Mouse (Mus musculus) G1E (cell line): ENCODE measurements around the gene Ncaph2. TPM values are rescaled to one million over a fixed set of nuclear protein-coding genes. Genes with fewer than 3 reads are reported as not detected.

Experiments
- ATAC-seq: 2 replicates; pipeline ENCODE4 v1.8.0; 2016; ENCODE audit warnings: mild to moderate bottlenecking; ENCODE audit not compliant: insufficient number of reproducible peaks, poor library complexity, low FRiP score, severe bottlenecking; ENCODE audit errors: extremely low read depth
- DNase-seq: peaks from one replicate; pipeline ENCODE4 v3.0.0; 2012; ENCODE audit warnings: low spot score
- H3K27me3 ChIP-seq: 2 replicates; pipeline ENCODE4 v1.6.1; 2012; ENCODE audit warnings: mild to moderate bottlenecking, low read length, inconsistent platforms; ENCODE audit not compliant: insufficient read depth
- H3K36me3 ChIP-seq: replicated peaks from 2 replicates; pipeline ENCODE3; 2012; ENCODE audit warnings: mild to moderate bottlenecking, inconsistent platforms
- H3K4me1 ChIP-seq: 2 replicates; pipeline ENCODE4 v1.6.1; 2012; ENCODE audit warnings: low read depth, low read length, inconsistent platforms, mixed read lengths; ENCODE audit not compliant: insufficient read depth
- H3K4me3 ChIP-seq: 2 replicates; pipeline ENCODE4 v1.5.1; 2012; ENCODE audit warnings: low read depth, mild to moderate bottlenecking, inconsistent platforms, low read length, moderate library complexity, mixed read lengths
- H3K9me3 ChIP-seq: replicated peaks from 2 replicates; pipeline ENCODE4 v1.6.1; 2012; ENCODE audit warnings: inconsistent platforms
- CTCF ChIP-seq: IDR thresholded peaks from 2 replicates; pipeline ENCODE4 v1.5.1; 2012; ENCODE audit warnings: low read depth, low read length, inconsistent platforms, mixed read lengths
- GATA1 ChIP-seq: IDR thresholded peaks from 2 replicates; pipeline ENCODE4 v1.6.1; 2012; ENCODE audit warnings: borderline replicate concordance, low read length, inconsistent platforms, mixed read lengths
- GATA2 ChIP-seq: IDR thresholded peaks from 2 replicates; pipeline ENCODE4 v1.6.1; 2012; ENCODE audit warnings: low read depth, low read length, inconsistent platforms, borderline replicate concordance
- POLR2AphosphoS5 ChIP-seq: IDR thresholded peaks from 2 replicates; pipeline ENCODE4 v1.6.1; 2012; ENCODE audit warnings: low read depth, low read length, inconsistent platforms; ENCODE audit not compliant: insufficient replicate concordance
- TAL1 ChIP-seq: conservative IDR thresholded peaks from 2 replicates; pipeline ENCODE4 v1.6.1; 2012; ENCODE audit warnings: low read depth, low read length, inconsistent platforms, mixed read lengths
- polyA plus RNA-seq: library from polyadenylated mRNA; stranded (reverse); fragments of >175 nt; gene quantifications from 2 replicates; pipeline ENCODE4 v1.2.3, GENCODE M21; 2012
- total RNA-seq, 2 experiments: library from RNA; stranded (forward) in 1 of 2; stranded (reverse) in 1 of 2; fragments of 200-1000 nt in 1 of 2; fragments of >200 nt in 1 of 2; fragmentation: Nextera tagmentation in 1 of 2; gene quantifications; 2 replicates each; pipeline ENCODE4 v1.2.3; 2014 to 2017

Gene Ncaph2
- total and polyA plus RNA-seq, 3 experiments = 78.1 to 147 (median 130) TPM

GRCm38 (mm10) chr15:89404831-89405623 lies 49.5 kb downstream of the Ncaph2 start:
- ATAC-seq (no peak), DNase-seq (no peak)
- Histone ChIP-seq H3K4me1 (peaks cover 2% of the 10 kb centered on the region; the same call in 1 of the 2 replicates), H3K4me3 (no peak overlapping the region), H3K36me3 (no peaks in the 10 kb centered on the region), H3K27me3 (peaks cover 3% of the 10 kb centered on the region; the same call in 1 of the 2 replicates), H3K9me3 (peaks cover 3% of the 10 kb centered on the region)
- TF ChIP-seq CTCF (no peak), GATA2 (no peak), POLR2AphosphoS5 (no peak), TAL1 (no peak)

- TF ChIP-seq GATA2 (no peak), TAL1 (no peak), POLR2AphosphoS5 (no peak), GATA1 (no peak), CTCF (no peak)
These were observed 51.2 kb downstream of the Ncaph2 start for GRCm38 (mm10) chr15:89406691-89407090.

GRCm38 (mm10) chr15:89410118-89410517 lies 54.6 kb downstream of the Ncaph2 start, which contains the start of gene Syce3:
TSS of gene Syce3 (minus strand) at chr15:89410503.
- no peak for TF ChIP-seq TAL1
- no peak for TF ChIP-seq GATA1
- TF ChIP-seq GATA2 = no peak
- TF ChIP-seq POLR2AphosphoS5 = no peak
- no peak for TF ChIP-seq CTCF
- H3K36me3 ChIP-seq = peaks cover 1% of the 10 kb centered on the region
- DNase-seq (no peak), ATAC-seq (no peak)
- no peak within 1 kb of the TSS for H3K4me3 ChIP-seq
- peaks cover 10% of the 10 kb centered on the region; the same call in 1 of the 2 replicates for H3K27me3 ChIP-seq
- H3K4me1 ChIP-seq = no peaks in the 10 kb centered on the region
- peaks cover 4% of the 10 kb centered on the region for H3K9me3 ChIP-seq

More at GRCm38 (mm10) chr15:89406691-89407090, 51.2 kb downstream of the Ncaph2 start:
- peaks cover 10% of the 10 kb centered on the region; the same call in 1 of the 2 replicates for H3K27me3 ChIP-seq
- peaks cover 4% of the 10 kb centered on the region for H3K9me3 ChIP-seq
- no peak overlapping the region for H3K4me3 ChIP-seq
- no peak for DNase-seq
- no peaks in the 10 kb centered on the region for H3K4me1 ChIP-seq
- no peaks in the 10 kb centered on the region for H3K36me3 ChIP-seq
- no peak for ATAC-seq

- H3K36me3 ChIP-seq = peaks cover 47% of the 10 kb centered on the region
- ATAC-seq (no peak), DNase-seq (no peak)
- H3K27me3 ChIP-seq = peaks cover 4% of the 10 kb centered on the region; the same call in 1 of the 2 replicates
- TF ChIP-seq CTCF (no peak), GATA2 (no peak), TAL1 (no peak), POLR2AphosphoS5 (no peak), GATA1 (no peak)
- H3K4me3 ChIP-seq = no peak overlapping the region
- H3K9me3 ChIP-seq = no peaks in the 10 kb centered on the region
- H3K4me1 ChIP-seq = no peaks in the 10 kb centered on the region
These were observed 59.8 kb downstream of the Ncaph2 start for GRCm38 (mm10) chr15:89415282-89415681.

GRCm38 (mm10) chr15:89421938-89422337 lies 66.4 kb downstream of the Ncaph2 start:
- H3K4me1 ChIP-seq = no peaks in the 10 kb centered on the region; the same call in none of the 2 replicates
- no peak for TF ChIP-seq GATA2
- no peak for TF ChIP-seq CTCF
- no peak for TF ChIP-seq TAL1
- no peak for TF ChIP-seq GATA1
- no peak for TF ChIP-seq POLR2AphosphoS5
- H3K4me3 ChIP-seq = no peak overlapping the region
- ATAC-seq (no peak), DNase-seq (no peak)
- H3K27me3 ChIP-seq = no peaks in the 10 kb centered on the region
- H3K36me3 ChIP-seq = peaks cover 96% of the 10 kb centered on the region
- H3K9me3 ChIP-seq = no peaks in the 10 kb centered on the region

Other genes starting within 250 kb of the Ncaph2 start
Only the 20 nearest of the 25 such genes appear.
- not detected in 2 replicates for gene Mapk11, start 206.1 kb upstream of the Ncaph2 start, total RNA-seq (2014; fragmentation: Nextera tagmentation)
- gene Mapk11, start 206.1 kb upstream of the Ncaph2 start, total RNA-seq (2017) = 0.38 and 0.46 TPM in 2 replicates
- 0.07 TPM in 1 of 2 replicates, not detected in the other for gene Mapk11, start 206.1 kb upstream of the Ncaph2 start, polyA plus RNA-seq
- gene Plxnb2, start 174.9 kb upstream of the Ncaph2 start, total RNA-seq (2014; fragmentation: Nextera tagmentation) = 9.9 and 10.6 TPM in 2 replicates
- gene Plxnb2, start 174.9 kb upstream of the Ncaph2 start, total RNA-seq (2017) = 1.8 and 3.1 TPM in 2 replicates
- 15.5 and 17.6 TPM in 2 replicates for gene Plxnb2, start 174.9 kb upstream of the Ncaph2 start, polyA plus RNA-seq
- gene Dennd6b, start 159.2 kb upstream of the Ncaph2 start, total RNA-seq (2014; fragmentation: Nextera tagmentation) = 3.5 and 4.0 TPM in 2 replicates
- gene Dennd6b, start 159.2 kb upstream of the Ncaph2 start, total RNA-seq (2017) = 1.8 and 2.3 TPM in 2 replicates
- 7.3 and 7.6 TPM in 2 replicates for gene Dennd6b, start 159.2 kb upstream of the Ncaph2 start, polyA plus RNA-seq
- gene Ppp6r2, start 144.2 kb upstream of the Ncaph2 start, total RNA-seq (2014; fragmentation: Nextera tagmentation) = 47.6 and 65.5 TPM in 2 replicates
- 34.9 and 104 TPM in 2 replicates for gene Ppp6r2, start 144.2 kb upstream of the Ncaph2 start, total RNA-seq (2017)
- gene Ppp6r2, start 144.2 kb upstream of the Ncaph2 start, polyA plus RNA-seq = 105 and 107 TPM in 2 replicates
- gene Sbf1, start 40.4 kb upstream of the Ncaph2 start, total RNA-seq (2014; fragmentation: Nextera tagmentation) = 100 and 128 TPM in 2 replicates
- gene Sbf1, start 40.4 kb upstream of the Ncaph2 start, total RNA-seq (2017) = 40.5 and 42.5 TPM in 2 replicates
- gene Sbf1, start 40.4 kb upstream of the Ncaph2 start, polyA plus RNA-seq = 104 and 145 TPM in 2 replicates
- gene Adm2, start 33.0 kb upstream of the Ncaph2 start, total RNA-seq (2014; fragmentation: Nextera tagmentation) = not detected in 2 replicates
- gene Adm2, start 33.0 kb upstream of the Ncaph2 start, total RNA-seq (2017) = not detected in 2 replicates
- gene Adm2, start 33.0 kb upstream of the Ncaph2 start, polyA plus RNA-seq = 0.11 and 0.12 TPM in 2 replicates
- gene Miox, start 21.3 kb upstream of the Ncaph2 start, total RNA-seq (2014; fragmentation: Nextera tagmentation) = not detected in 2 replicates
- 0.11 and 0.12 TPM in 2 replicates for gene Miox, start 21.3 kb upstream of the Ncaph2 start, total RNA-seq (2017)
- not detected in 2 replicates for gene Miox, start 21.3 kb upstream of the Ncaph2 start, polyA plus RNA-seq
- 42.7 and 76.3 TPM in 2 replicates for gene Lmf2, start 60 bp upstream of the Ncaph2 start, total RNA-seq (2014; fragmentation: Nextera tagmentation)
- gene Lmf2, start 60 bp upstream of the Ncaph2 start, total RNA-seq (2017) = 13.7 and 15.3 TPM in 2 replicates
- gene Lmf2, start 60 bp upstream of the Ncaph2 start, polyA plus RNA-seq = 116 and 125 TPM in 2 replicates
- gene Sco2, start 18.1 kb downstream of the Ncaph2 start, total RNA-seq (2014; fragmentation: Nextera tagmentation) = 9.5 and 15.0 TPM in 2 replicates
- gene Sco2, start 18.1 kb downstream of the Ncaph2 start, total RNA-seq (2017) = 26.2 and 27.8 TPM in 2 replicates
- gene Sco2, start 18.1 kb downstream of the Ncaph2 start, polyA plus RNA-seq = 62.3 and 64.6 TPM in 2 replicates
- gene Tymp, start 21.3 kb downstream of the Ncaph2 start, total RNA-seq (2014; fragmentation: Nextera tagmentation) = not detected in 2 replicates
- 0.27 and 0.35 TPM in 2 replicates for gene Tymp, start 21.3 kb downstream of the Ncaph2 start, total RNA-seq (2017)
- 0.61 and 0.69 TPM in 2 replicates for gene Tymp, start 21.3 kb downstream of the Ncaph2 start, polyA plus RNA-seq
- not detected in 2 replicates for gene Odf3b, start 23.6 kb downstream of the Ncaph2 start, total RNA-seq (2014; fragmentation: Nextera tagmentation)
- not detected in 2 replicates for gene Odf3b, start 23.6 kb downstream of the Ncaph2 start, total RNA-seq (2017)
- gene Odf3b, start 23.6 kb downstream of the Ncaph2 start, polyA plus RNA-seq = not detected in 2 replicates
- not detected in 2 replicates for gene Klhdc7b, start 29.2 kb downstream of the Ncaph2 start, total RNA-seq (2014; fragmentation: Nextera tagmentation)
- 0.05 TPM in 1 of 2 replicates, not detected in the other for gene Klhdc7b, start 29.2 kb downstream of the Ncaph2 start, total RNA-seq (2017)
- not detected in 2 replicates for gene Klhdc7b, start 29.2 kb downstream of the Ncaph2 start, polyA plus RNA-seq
- not detected in 2 replicates for gene Syce3, start 54.8 kb downstream of the Ncaph2 start, total RNA-seq (2014; fragmentation: Nextera tagmentation)
- not detected in 2 replicates for gene Syce3, start 54.8 kb downstream of the Ncaph2 start, total RNA-seq (2017)
- gene Syce3, start 54.8 kb downstream of the Ncaph2 start, polyA plus RNA-seq = not detected in 2 replicates
- gene Cpt1b, start 70.1 kb downstream of the Ncaph2 start, total RNA-seq (2014; fragmentation: Nextera tagmentation) = 3.7 and 7.7 TPM in 2 replicates
- 2.1 and 2.6 TPM in 2 replicates for gene Cpt1b, start 70.1 kb downstream of the Ncaph2 start, total RNA-seq (2017)
- 0.77 and 0.88 TPM in 2 replicates for gene Cpt1b, start 70.1 kb downstream of the Ncaph2 start, polyA plus RNA-seq
- gene C730034F03Rik, start 73.9 kb downstream of the Ncaph2 start, total RNA-seq (2014; fragmentation: Nextera tagmentation) = 4.9 and 7.4 TPM in 2 replicates
- gene C730034F03Rik, start 73.9 kb downstream of the Ncaph2 start, total RNA-seq (2017) = 2.6 and 4.9 TPM in 2 replicates
- gene C730034F03Rik, start 73.9 kb downstream of the Ncaph2 start, polyA plus RNA-seq = 0.24 and 0.25 TPM in 2 replicates
- not detected in 2 replicates for gene Gm44502, start 74.0 kb downstream of the Ncaph2 start, total RNA-seq (2014; fragmentation: Nextera tagmentation)
- 0.12 and 0.71 TPM in 2 replicates for gene Gm44502, start 74.0 kb downstream of the Ncaph2 start, total RNA-seq (2017)
- gene Gm44502, start 74.0 kb downstream of the Ncaph2 start, polyA plus RNA-seq = 0.93 and 1.3 TPM in 2 replicates
- gene Chkb, start 74.2 kb downstream of the Ncaph2 start, total RNA-seq (2014; fragmentation: Nextera tagmentation) = 19.3 and 32.8 TPM in 2 replicates
- 42.5 and 51.0 TPM in 2 replicates for gene Chkb, start 74.2 kb downstream of the Ncaph2 start, total RNA-seq (2017)
- gene Chkb, start 74.2 kb downstream of the Ncaph2 start, polyA plus RNA-seq = 75.9 and 85.4 TPM in 2 replicates
- not detected in 2 replicates for gene Mapk8ip2, start 98.2 kb downstream of the Ncaph2 start, total RNA-seq (2014; fragmentation: Nextera tagmentation)
- gene Mapk8ip2, start 98.2 kb downstream of the Ncaph2 start, total RNA-seq (2017) = 0.05 TPM in 1 of 2 replicates, not detected in the other
- gene Mapk8ip2, start 98.2 kb downstream of the Ncaph2 start, polyA plus RNA-seq = 0.01 TPM in 1 of 2 replicates, not detected in the other
- gene Arsa, start 121.7 kb downstream of the Ncaph2 start, total RNA-seq (2014; fragmentation: Nextera tagmentation) = 12.2 and 12.8 TPM in 2 replicates
- gene Arsa, start 121.7 kb downstream of the Ncaph2 start, total RNA-seq (2017) = 21.1 and 25.4 TPM in 2 replicates
- gene Arsa, start 121.7 kb downstream of the Ncaph2 start, polyA plus RNA-seq = 37.5 and 39.2 TPM in 2 replicates
- gene Shank3, start 143.9 kb downstream of the Ncaph2 start, total RNA-seq (2014; fragmentation: Nextera tagmentation) = not detected in 2 replicates
- 0.46 and 0.55 TPM in 2 replicates for gene Shank3, start 143.9 kb downstream of the Ncaph2 start, total RNA-seq (2017)
- gene Shank3, start 143.9 kb downstream of the Ncaph2 start, polyA plus RNA-seq = 0.34 and 0.40 TPM in 2 replicates